Mouse (Mus musculus) spleen, adult 2 months (tissue): Measurements from ENCODE around the gene Dpm2.

ENCODE experiments used
- CTCF ChIP-seq: fragments of 200-500 bp; IDR thresholded peaks from 2 replicates; pipeline ENCODE4 v1.5.1; 2011; ENCODE audit warnings: mild to moderate bottlenecking, inconsistent platforms; ENCODE audit not compliant: insufficient read depth, insufficient read length, insufficient replicate concordance; ENCODE audit errors: extremely low read depth
- POLR2A ChIP-seq: fragments of 200-500 bp; IDR thresholded peaks from 2 replicates; pipeline ENCODE4 v1.6.1; 2011; ENCODE audit warnings: low read depth, low read length, inconsistent platforms

- TF ChIP-seq CTCF (no peak), POLR2A (no peak)
These were observed 7.7 kb downstream of the Dpm2 start for GRCm38 (mm10) chr2:32578146-32579046.
